Mouse (Mus musculus) MEL (cell line): ENCODE measurements around the gene Slfn8. TPM values are rescaled to one million over a fixed set of nuclear protein-coding genes. Genes with fewer than 3 reads are reported as not detected.

ENCODE experiments used
- DNase-seq: peaks from one replicate; pipeline ENCODE4 v3.0.0; 2011; ENCODE audit warnings: low read depth, low spot score
- H3K27ac ChIP-seq: 2 replicates; pipeline ENCODE4 v1.5.1; 2012; ENCODE audit warnings: low read depth, mild to moderate bottlenecking, control low read depth, low read length, moderate library complexity; ENCODE audit not compliant: control insufficient read depth
- H3K27me3 ChIP-seq, 2 experiments: fragments of 150-350 bp in 1 of 2; sonication (generic) in 1 of 2; 2 replicates each; pipeline ENCODE4 v1.6.1; 2012; ENCODE audit warnings: low read length in 2 of 2, mild to moderate bottlenecking in 2 of 2, improper control_type of control experiment in 1 of 2, moderate library complexity in 1 of 2; ENCODE audit not compliant: insufficient read depth in 2 of 2, control insufficient read depth in 1 of 2
- H3K36me3 ChIP-seq, 2 experiments: 2 replicates each; pipeline ENCODE4 v1.6.1; 2012 to 2014; ENCODE audit warnings: low read length in 2 of 2, improper control_type of control experiment in 1 of 2, inconsistent platforms in 1 of 2, mild to moderate bottlenecking in 1 of 2; ENCODE audit not compliant: insufficient read depth in 2 of 2, control insufficient read depth in 1 of 2
- H3K4me1 ChIP-seq, 2 experiments: fragments of 150-350 bp in 1 of 2; sonication (generic) in 1 of 2; 2 replicates each; pipeline ENCODE4 v1.6.1; 2012; ENCODE audit warnings: low read length in 2 of 2, improper control_type of control experiment in 1 of 2, mild to moderate bottlenecking in 1 of 2; ENCODE audit not compliant: insufficient read depth in 2 of 2, control insufficient read depth in 1 of 2
- H3K4me3 ChIP-seq, 2 experiments: fragments of 150-350 bp in 1 of 2; sonication (generic) in 1 of 2; 2 replicates each; pipeline ENCODE4 v1.5.1; 2012; ENCODE audit warnings: low read depth in 2 of 2, low read length in 2 of 2, mild to moderate bottlenecking in 2 of 2, moderate library complexity in 2 of 2, control low read depth in 1 of 2, improper control_type of control experiment in 1 of 2; ENCODE audit not compliant: control insufficient read depth in 1 of 2, insufficient read depth in 1 of 2
- H3K79me2 ChIP-seq: 2 replicates; pipeline ENCODE4 v1.6.1; 2012; ENCODE audit warnings: mild to moderate bottlenecking, low read length, moderate library complexity; ENCODE audit not compliant: control insufficient read depth, poor library complexity, insufficient read depth
- H3K9ac ChIP-seq: 2 replicates; pipeline ENCODE4 v1.6.1; 2012; ENCODE audit warnings: low read depth, mild to moderate bottlenecking, control low read depth, low read length, moderate library complexity; ENCODE audit not compliant: control insufficient read depth, poor library complexity, severe bottlenecking
- H3K9me3 ChIP-seq: fragments of 150-350 bp; sonication (generic); replicated peaks from 2 replicates; pipeline ENCODE4 v1.6.1; 2012; ENCODE audit warnings: mild to moderate bottlenecking, low read length, improper control_type of control experiment, moderate library complexity; ENCODE audit not compliant: insufficient read depth
- CHD2 ChIP-seq: IDR thresholded peaks from 2 replicates; pipeline ENCODE4 v1.6.1; 2011; ENCODE audit warnings: low read length, improper control_type of control experiment
- CTCF ChIP-seq, 3 experiments: IDR thresholded peaks in 2 of 3; conservative IDR thresholded peaks in 1 of 3; 2 replicates each; pipeline ENCODE4 v1.5.1; 2011 to 2012; ENCODE audit warnings: low read length in 3 of 3, low read depth in 2 of 3, mild to moderate bottlenecking in 2 of 3, improper control_type of control experiment in 1 of 3, inconsistent platforms in 1 of 3, mixed read lengths in 1 of 3, moderate library complexity in 1 of 3; ENCODE audit not compliant: control insufficient read depth in 1 of 3, insufficient read depth in 1 of 3, poor library complexity in 1 of 3, severe bottlenecking in 1 of 3
- E2F4 ChIP-seq: IDR thresholded peaks from 2 replicates; pipeline ENCODE4 v1.6.1; 2011; ENCODE audit warnings: low read depth, low read length, improper control_type of control experiment, borderline replicate concordance
- ELF1 ChIP-seq: IDR thresholded peaks from 2 replicates; pipeline ENCODE4 v1.6.1; 2014; ENCODE audit warnings: low read depth, mild to moderate bottlenecking, inconsistent platforms, low read length, improper control_type of control experiment, moderate library complexity
- EP300 ChIP-seq, 2 experiments: IDR thresholded peaks; 2 replicates each; pipeline ENCODE4 v1.6.1; 2011; ENCODE audit warnings: improper control_type of control experiment in 2 of 2, low read length in 2 of 2, low read depth in 1 of 2, mild to moderate bottlenecking in 1 of 2
- ETS1 ChIP-seq: IDR thresholded peaks from 2 replicates; pipeline ENCODE4 v1.6.1; 2012; ENCODE audit warnings: low read depth, mild to moderate bottlenecking, inconsistent platforms, low read length, improper control_type of control experiment, moderate library complexity
- GABPA ChIP-seq: IDR thresholded peaks from 2 replicates; pipeline ENCODE4 v1.6.1; 2012; ENCODE audit warnings: low read depth, mild to moderate bottlenecking, inconsistent platforms, low read length, improper control_type of control experiment, moderate library complexity
- GATA1 ChIP-seq: IDR thresholded peaks from 2 replicates; pipeline ENCODE4 v1.6.1; 2011; ENCODE audit warnings: low read depth, low read length, improper control_type of control experiment
- HCFC1 ChIP-seq: IDR thresholded peaks from 2 replicates; pipeline ENCODE4 v1.6.1; 2012; ENCODE audit warnings: low read depth, mild to moderate bottlenecking, inconsistent platforms, low read length, improper control_type of control experiment, moderate library complexity
- JUND ChIP-seq: IDR thresholded peaks from 2 replicates; pipeline ENCODE4 v1.6.1; 2011; ENCODE audit warnings: low read depth, mild to moderate bottlenecking, improper control_type of control experiment, low read length
- KAT2A ChIP-seq: conservative IDR thresholded peaks from 2 replicates; pipeline ENCODE4 v1.6.1; 2012; ENCODE audit warnings: low read depth, low read length, improper control_type of control experiment, inconsistent platforms
- MAX ChIP-seq: IDR thresholded peaks from 2 replicates; pipeline ENCODE4 v1.6.1; 2011; ENCODE audit warnings: low read length, improper control_type of control experiment
- MYB ChIP-seq: IDR thresholded peaks from 2 replicates; pipeline ENCODE4 v1.6.1; 2011; ENCODE audit warnings: mild to moderate bottlenecking, low read depth, low read length, improper control_type of control experiment
- MYC ChIP-seq: IDR thresholded peaks from 2 replicates; pipeline ENCODE4 v1.6.1; 2011; ENCODE audit warnings: low read depth, mild to moderate bottlenecking, low read length, improper control_type of control experiment, moderate library complexity
- NELFE ChIP-seq: IDR thresholded peaks from 2 replicates; pipeline ENCODE4 v1.6.1; 2011; ENCODE audit warnings: low read depth, low read length, improper control_type of control experiment
- NRF1 ChIP-seq: IDR thresholded peaks from 2 replicates; pipeline ENCODE4 v1.6.1; 2014; ENCODE audit warnings: low read depth, mild to moderate bottlenecking, inconsistent platforms, low read length, improper control_type of control experiment, moderate library complexity; ENCODE audit not compliant: poor library complexity, insufficient read depth, severe bottlenecking
- POLR2AphosphoS2 ChIP-seq: IDR thresholded peaks from 2 replicates; pipeline ENCODE4 v1.6.1; 2011; ENCODE audit warnings: low read length, improper control_type of control experiment
- RAD21 ChIP-seq: IDR thresholded peaks from 2 replicates; pipeline ENCODE4 v1.6.1; 2011; ENCODE audit warnings: mild to moderate bottlenecking, low read depth, low read length, improper control_type of control experiment
- RCOR1 ChIP-seq: IDR thresholded peaks from 2 replicates; pipeline ENCODE4 v1.6.1; 2012; ENCODE audit warnings: low read depth, mild to moderate bottlenecking, inconsistent platforms, low read length, improper control_type of control experiment
- SIN3A ChIP-seq: IDR thresholded peaks from 2 replicates; pipeline ENCODE4 v1.6.1; 2012; ENCODE audit warnings: low read length, improper control_type of control experiment, inconsistent platforms
- TAL1 ChIP-seq: IDR thresholded peaks from 2 replicates; pipeline ENCODE4 v1.6.1; 2012; ENCODE audit warnings: mild to moderate bottlenecking, inconsistent platforms, low read length, moderate library complexity, mixed read lengths
- UBTF ChIP-seq: IDR thresholded peaks from 2 replicates; pipeline ENCODE4 v1.6.1; 2012; ENCODE audit warnings: low read depth, mild to moderate bottlenecking, inconsistent platforms, low read length, improper control_type of control experiment, moderate library complexity, borderline replicate concordance; ENCODE audit not compliant: insufficient read depth
- USF1 ChIP-seq: IDR thresholded peaks from 2 replicates; pipeline ENCODE4 v1.6.1; 2014; ENCODE audit warnings: low read depth, mild to moderate bottlenecking, inconsistent platforms, low read length, improper control_type of control experiment, moderate library complexity
- USF2 ChIP-seq, 2 experiments: IDR thresholded peaks; 2 replicates each; pipeline ENCODE4 v1.6.1; 2011 to 2012; ENCODE audit warnings: improper control_type of control experiment in 2 of 2, low read length in 2 of 2, borderline replicate concordance in 1 of 2, inconsistent platforms in 1 of 2, low read depth in 1 of 2, mild to moderate bottlenecking in 1 of 2; ENCODE audit not compliant: insufficient read depth in 1 of 2
- ZKSCAN1 ChIP-seq: IDR thresholded peaks from 2 replicates; pipeline ENCODE4 v1.6.1; 2012; ENCODE audit warnings: low read depth, mild to moderate bottlenecking, inconsistent platforms, low read length, improper control_type of control experiment, moderate library complexity
- ZMIZ1 ChIP-seq: IDR thresholded peaks from 2 replicates; pipeline ENCODE4 v1.6.1; 2012; ENCODE audit warnings: low read depth, mild to moderate bottlenecking, inconsistent platforms, low read length, improper control_type of control experiment, moderate library complexity
- ZNF384 ChIP-seq: IDR thresholded peaks from 2 replicates; pipeline ENCODE4 v1.6.1; 2012; ENCODE audit warnings: low read depth, mild to moderate bottlenecking, inconsistent platforms, low read length, improper control_type of control experiment
- polyA plus RNA-seq, 2 experiments: library from polyadenylated mRNA; stranded (reverse) in 1 of 2; unstranded in 1 of 2; fragments of >175 nt in 1 of 2; fragments of >200 nt in 1 of 2; gene quantifications; 2 replicates each; pipeline versions ENCODE4 v1.2.1 to v1.2.4; 2012; ENCODE audit warnings: low replicate concordance in 2 of 2, low read depth in 1 of 2; ENCODE audit not compliant: insufficient read length in 2 of 2, insufficient read depth in 1 of 2, missing spikeins in 1 of 2
- total RNA-seq: library from RNA; depleted of rRNA; stranded (reverse); fragments of 300-350 nt; gene quantifications from 2 replicates; pipeline ENCODE4 v1.2.3, GENCODE M21; 2012

Gene Slfn8
- total and polyA plus RNA-seq, 3 experiments, result 11.6 to 47.2 (median 11.9) TPM

GRCm38 (mm10) chr11:83013356-83013755 lies 7.3 kb downstream of the Slfn8 start:
- Histone ChIP-seq H3K9me3 (no peaks in the 10 kb centered on the region), H3K27ac (no peak overlapping the region), H3K4me3 (no peak overlapping the region), H3K9ac (no peak overlapping the region), H3K27me3 (no peaks in the 10 kb centered on the region), H3K79me2 (no peaks in the 10 kb centered on the region), H3K36me3 (peaks cover 5 to 11% of the 10 kb centered on the region in 2 experiments; a peak in 3 of 4 replicates), H3K4me1 (peaks cover 0 to 2% of the 10 kb centered on the region in 2 experiments; a peak in 3 of 4 replicates)
- no peak for DNase-seq
- TF ChIP-seq USF1 (no peak), CHD2 (no peak), ETS1 (0 out of 2 replicates have a peak, but pooled peaks have one; percentile 17), USF2 (IDR thresholded peaks at IDR 0.05; ENCODE audit: borderline replicate concordance in 1 of 2, insufficient read depth in 1 of 2, low read depth in 1 of 2, low read length in 2 of 2) (no peak), ZMIZ1 (no peak), MYB (no peak), ZNF384 (no peak)

GRCm38 (mm10) chr11:82991469-82992166 lies 29.0 kb downstream of the Slfn8 start, which contains the start of gene Slfn9:
Slfn9 (minus strand) TSS chr11:82991830.
- Histone ChIP-seq H3K79me2 (no peaks in the 10 kb centered on the region), H3K4me3 (peak within 1 kb of the TSS; percentile 72 to 82), H3K9ac (peak within 1 kb of the TSS; percentile 53), H3K9me3 (no peaks in the 10 kb centered on the region), H3K27ac (0 out of 2 replicates have a peak within 1 kb of the TSS, but pooled peaks have one; percentile 6), H3K36me3 (peaks cover 0 to 3% of the 10 kb centered on the region in 2 experiments; a peak in 2 of 4 replicates), H3K4me1 (0 out of 4 replicates have a peak, but pooled peaks cover 0 to 3% of the 10 kb centered on the region in 2 experiments), H3K27me3 (no peaks in the 10 kb centered on the region)
- no peak for TF ChIP-seq JUND
- TF ChIP-seq TAL1, result no peak
- TF ChIP-seq E2F4, result no peak
- no peak for TF ChIP-seq USF2 (IDR thresholded peaks at IDR 0.05; ENCODE audit: borderline replicate concordance in 1 of 2, insufficient read depth in 1 of 2, low read depth in 1 of 2, low read length in 2 of 2)
- TF ChIP-seq MAX, result no peak
- TF ChIP-seq RCOR1, result peak; percentile 80
- no peak for TF ChIP-seq KAT2A
- no peak for TF ChIP-seq HCFC1
- no peak for TF ChIP-seq CHD2
- peak; percentile 40 for TF ChIP-seq SIN3A
- TF ChIP-seq EP300 (IDR thresholded peaks at IDR 0.05; ENCODE audit: low read depth in 1 of 2, low read length in 2 of 2), result peak in 1 of 2 experiments; percentile 15; a peak in 1 of 4 replicates
- TF ChIP-seq POLR2AphosphoS2, result no peak
- no peak for TF ChIP-seq GABPA
- no peak for TF ChIP-seq ZNF384
- TF ChIP-seq NELFE, result 0 out of 2 replicates have a peak, but pooled peaks have one; percentile 13
- TF ChIP-seq CTCF (IDR thresholded peaks at IDR 0.05 in 2 of 3, conservative IDR thresholded peaks at IDR 0.05 in 1 of 3; ENCODE audit: control insufficient read depth in 1 of 3, insufficient read depth in 1 of 3, low read depth in 2 of 3, low read length in 3 of 3, poor library complexity in 1 of 3, severe bottlenecking in 1 of 3), result no peak
- TF ChIP-seq ELF1, result no peak
- TF ChIP-seq MYC, result 0 out of 2 replicates have a peak, but pooled peaks have one; percentile 18
- TF ChIP-seq GATA1, result peak; percentile 45; the same call in 1 of the 2 replicates
- TF ChIP-seq UBTF, result no peak
- TF ChIP-seq ETS1, result peak; percentile 14; the same call in 1 of the 2 replicates
- TF ChIP-seq RAD21, result no peak
- TF ChIP-seq ZKSCAN1, result no peak
- TF ChIP-seq NRF1, result no peak
- peak; percentile 85 for DNase-seq
